Mouse (Mus musculus): ENCODE data around the gene Lax1. TPM values are rescaled to one million over a fixed set of nuclear protein-coding genes. Genes with fewer than 3 reads are reported as not detected.

The Lax1 gene
- total and polyA plus RNA-seq, 3 experiments: 14.2 to 15.6 (median 14.9) TPM

GRCm38 (mm10) chr1:133661203-133661933, 28.5 kb downstream of the Lax1 start, which contains the start of gene Gm38394:
Gm38394 (minus strand) TSS chr1:133661318.
- peak within 1 kb of the TSS; percentile 78 to 93 (median 79) for H3K4me3 ChIP-seq (replicated peaks in 1 of 3; ENCODE audit: low read depth in 2 of 3, low read length in 2 of 3, poor library complexity in 1 of 3)
- TF ChIP-seq MAX (IDR thresholded peaks at IDR 0.05; ENCODE audit: low read length): peak; percentile 97
- TF ChIP-seq BHLHE40 (IDR thresholded peaks at IDR 0.05; ENCODE audit: low read depth, low read length): peak; percentile 98
- TF ChIP-seq TBP (conservative IDR thresholded peaks at IDR 0.05; ENCODE audit: low read depth, low read length): peak; percentile 93
- no peak for TF ChIP-seq ZC3H11A (IDR thresholded peaks at IDR 0.05; ENCODE audit: low read depth, low read length)
- no peak for TF ChIP-seq RAD21 (IDR thresholded peaks at IDR 0.05; ENCODE audit: low read depth, low read length)
- peak; percentile 94 for TF ChIP-seq TCF12 (IDR thresholded peaks at IDR 0.05; ENCODE audit: low read depth, low read length)
- TF ChIP-seq KAT2A (IDR thresholded peaks at IDR 0.05; ENCODE audit: insufficient replicate concordance, low read length): peak; percentile 98
- no peak; the same call in 1 of the 2 replicates for TF ChIP-seq CHD2 (IDR thresholded peaks at IDR 0.05; ENCODE audit: low read length)
- TF ChIP-seq ZNF384 (IDR thresholded peaks at IDR 0.05; ENCODE audit: low read depth, low read length): no peak
- TF ChIP-seq SIN3A (IDR thresholded peaks at IDR 0.05; ENCODE audit: low read length): peak; percentile 96
- no peak for TF ChIP-seq UBTF (IDR thresholded peaks at IDR 0.05; ENCODE audit: low read depth, low read length)
- peak; percentile 82 for TF ChIP-seq NELFE (IDR thresholded peaks at IDR 0.05; ENCODE audit: low read depth, low read length)
- no peak for TF ChIP-seq PAX5 (IDR thresholded peaks at IDR 0.05; ENCODE audit: low read length)
- TF ChIP-seq MYC (IDR thresholded peaks at IDR 0.05; ENCODE audit: low read depth, low read length): peak; percentile 80; the same call in 1 of the 2 replicates
- TF ChIP-seq POLR2A (IDR thresholded peaks at IDR 0.05; ENCODE audit: low read depth, low read length): peak; percentile 90
- no peak; the same call in 1 of the 2 replicates for TF ChIP-seq JUND (conservative IDR thresholded peaks at IDR 0.05; ENCODE audit: low read depth, low read length)
- TF ChIP-seq CHD1 (IDR thresholded peaks at IDR 0.05; ENCODE audit: low read depth, low read length): no peak; the same call in 1 of the 2 replicates
- TF ChIP-seq MAFK (IDR thresholded peaks at IDR 0.05; ENCODE audit: insufficient replicate concordance, low read length): 0 out of 2 replicates have a peak, but pooled peaks have one; percentile 48
- peak; percentile 100 for TF ChIP-seq HCFC1 (IDR thresholded peaks at IDR 0.05; ENCODE audit: low read depth, low read length)
- TF ChIP-seq MEF2A (IDR thresholded peaks at IDR 0.05; ENCODE audit: borderline replicate concordance, low read depth, low read length): peak; percentile 85
- no peak for TF ChIP-seq SMC3 (IDR thresholded peaks at IDR 0.05; ENCODE audit: low read depth, low read length)
- TF ChIP-seq IRF4 (IDR thresholded peaks at IDR 0.05; ENCODE audit: low read depth, low read length): peak; percentile 54; the same call in 1 of the 2 replicates
- peak; percentile 27 for TF ChIP-seq ETS1 (conservative IDR thresholded peaks at IDR 0.05; ENCODE audit: low read depth, low read length)
- no peak for TF ChIP-seq MAZ (IDR thresholded peaks at IDR 0.05; ENCODE audit: low read depth, low read length)
- TF ChIP-seq ELF1 (IDR thresholded peaks at IDR 0.05; ENCODE audit: low read depth, low read length): peak; percentile 82
- peak; percentile 91 for TF ChIP-seq MXI1 (IDR thresholded peaks at IDR 0.05; ENCODE audit: low read depth, low read length)
- TF ChIP-seq ZMIZ1 (IDR thresholded peaks at IDR 0.05; ENCODE audit: low read depth, low read length): peak; percentile 57; the same call in 1 of the 2 replicates
- TF ChIP-seq RCOR1 (conservative IDR thresholded peaks at IDR 0.05; ENCODE audit: low read depth, low read length): 0 out of 2 replicates have a peak, but pooled peaks have one; percentile 48
- no peak for TF ChIP-seq EP300 (IDR thresholded peaks at IDR 0.05; ENCODE audit: low read length)
- TF ChIP-seq E2F4 (IDR thresholded peaks at IDR 0.05; ENCODE audit: insufficient replicate concordance, low read depth, low read length): no peak
- TF ChIP-seq ZKSCAN1 (IDR thresholded peaks at IDR 0.05; ENCODE audit: borderline replicate concordance, low read depth, low read length): no peak
- peak; percentile 81 for TF ChIP-seq POLR2AphosphoS2 (IDR thresholded peaks at IDR 0.05; ENCODE audit: low read depth, low read length)
- TF ChIP-seq GABPA (IDR thresholded peaks at IDR 0.05; ENCODE audit: insufficient replicate concordance, low read depth, low read length): peak; percentile 84; the same call in 1 of the 2 replicates
- peak; percentile 95 for TF ChIP-seq USF2 (conservative IDR thresholded peaks at IDR 0.05; ENCODE audit: low read depth, low read length)
- no peak for TF ChIP-seq CTCF (conservative IDR thresholded peaks at IDR 0.05 in 1 of 2, IDR thresholded peaks at IDR 0.05 in 1 of 2; ENCODE audit: low read depth in 2 of 2, low read length in 2 of 2)
- TF ChIP-seq NRF1 (IDR thresholded peaks at IDR 0.05; ENCODE audit: low read depth, low read length): peak; percentile 79
- peak; percentile 94 for TF ChIP-seq USF1 (IDR thresholded peaks at IDR 0.05; ENCODE audit: low read depth, low read length)
- no peak for TF ChIP-seq JUN (IDR thresholded peaks at IDR 0.05; ENCODE audit: insufficient read depth, low read depth, low read length)
- H3K36me3 ChIP-seq (replicated peaks in 1 of 2; ENCODE audit: control insufficient read depth in 1 of 2, insufficient read depth in 1 of 2, low read length in 1 of 2): peaks cover 17 to 35% of the 10 kb centered on the region in 2 experiments
- H3K27me3 ChIP-seq (replicated peaks): no peaks in the 10 kb centered on the region
- H3K4me2 ChIP-seq (ENCODE audit: insufficient read depth, low read depth, poor library complexity, severe bottlenecking): peak within 1 kb of the TSS; percentile 79
- DNase-seq (ENCODE audit: extremely low read depth): peak; percentile 97
- H3K9me3 ChIP-seq (replicated peaks; ENCODE audit: low read length): no peaks in the 10 kb centered on the region
- in situ Hi-C loops (cut with MboI; ENCODE audit: low pct_ligation_motif_present, low pct_unique_long_range_greater_than_20kb, low sequenced_read_pairs) (no loop called here), dilution Hi-C loops (cut with MboI; ENCODE audit: extremely low pct_ligation_motif_present, extremely low pct_unique_long_range_greater_than_20kb, low sequenced_read_pairs) (no loop called here)
- peak within 1 kb of the TSS; percentile 98 for H3K9ac ChIP-seq (ENCODE audit: insufficient read depth, low read depth)
- H3K4me1 ChIP-seq (ENCODE audit: control insufficient read depth in 1 of 2, insufficient read depth in 2 of 2): peaks cover 14 to 51% of the 10 kb centered on the region in 2 experiments
- H3K27ac ChIP-seq (ENCODE audit: insufficient read depth, low read depth): peak within 1 kb of the TSS; percentile 62; the same call in 1 of the 2 replicates
- H3K79me2 ChIP-seq (replicated peaks; ENCODE audit: control insufficient read depth, extremely low read depth, insufficient read depth, poor library complexity, severe bottlenecking): peaks cover 63% of the 10 kb centered on the region

Measured in CH12.LX (cell line).